Mouse (Mus musculus) adrenal gland, postnatal 10 days (tissue): ENCODE results near the gene Pdzd9. TPM values are rescaled to one million over a fixed set of nuclear protein-coding genes. Genes with fewer than 3 reads are reported as not detected.

Experiments used
- DNase-seq: peaks from one replicate; pipeline ENCODE4 v3.0.0; 2021; ENCODE audit warnings: mixed read lengths
- total RNA-seq, 2 experiments: library from RNA; stranded (reverse); gene quantifications; 2 replicates each; pipeline ENCODE4 v1.2.3; 2021

Gene Pdzd9
- total RNA-seq, 2 experiments from 2014 or later = not detected

- DNase-seq = no peak
Observed at GRCm38 (mm10) chr7:120635362-120635781, 34.8 kb downstream of the Pdzd9 start.

DNA sequence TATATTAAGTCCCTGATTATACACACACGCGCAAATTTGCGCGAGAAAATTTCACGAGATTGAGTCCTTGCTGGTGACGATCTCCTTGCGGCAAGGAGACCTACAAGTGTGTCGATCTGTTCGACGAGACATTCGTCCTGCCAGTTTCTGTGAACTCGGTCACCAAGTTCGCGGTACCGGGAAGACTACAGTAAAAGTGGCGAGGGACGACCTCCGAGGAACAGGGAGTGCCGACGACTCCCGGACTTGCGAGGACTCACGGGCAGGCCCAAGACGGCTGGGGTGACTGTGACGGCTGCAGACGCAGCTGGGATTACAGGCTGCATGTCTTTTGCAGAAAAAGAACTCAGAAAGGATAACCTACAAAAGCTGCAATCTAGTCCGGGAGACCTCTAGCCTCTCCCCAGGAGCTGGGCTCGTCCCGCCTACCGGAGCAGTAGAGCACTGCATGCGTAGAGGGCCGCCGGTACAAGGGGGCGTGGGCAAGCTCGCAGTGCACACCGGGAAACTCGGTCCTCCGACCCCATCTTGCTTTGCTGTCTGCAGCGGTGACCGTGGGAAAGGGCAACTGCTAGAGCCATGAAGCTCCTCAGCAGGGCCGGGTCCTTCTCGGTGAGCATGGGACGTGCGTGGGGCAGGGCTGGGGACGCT lies 35.3 kb downstream of the Pdzd9 start, which contains the start of gene Uqcrc2:
Gene Uqcrc2 (plus strand): TSS at position 466 of the 651 bp plus-strand sequence.
- peak; percentile 92 for DNase-seq

- DNase-seq = peak; percentile 7
Observed at GRCm38 (mm10) chr7:120634301-120634700, 35.8 kb downstream of the Pdzd9 start.

DNA sequence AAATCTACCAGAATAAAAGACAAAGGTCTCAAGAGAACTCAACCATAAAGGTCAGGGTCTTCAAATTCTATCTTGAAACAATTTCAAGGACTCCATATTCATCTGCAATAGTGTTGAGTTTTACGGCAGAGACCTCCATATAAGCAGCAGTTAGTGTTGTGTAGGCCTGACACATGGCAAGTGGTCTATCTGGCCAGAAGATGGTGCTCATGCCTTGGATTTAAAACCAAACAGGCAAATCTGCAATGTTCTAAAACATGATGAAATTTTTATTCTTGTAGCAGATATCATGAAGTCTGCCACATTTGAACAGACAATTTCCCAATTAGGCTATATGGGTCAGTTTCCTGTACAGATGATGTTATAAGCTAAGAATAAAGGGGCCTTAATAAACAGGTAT lies 37.6 kb downstream of the Pdzd9 start:
- peak; percentile 27 for DNase-seq

DNA sequence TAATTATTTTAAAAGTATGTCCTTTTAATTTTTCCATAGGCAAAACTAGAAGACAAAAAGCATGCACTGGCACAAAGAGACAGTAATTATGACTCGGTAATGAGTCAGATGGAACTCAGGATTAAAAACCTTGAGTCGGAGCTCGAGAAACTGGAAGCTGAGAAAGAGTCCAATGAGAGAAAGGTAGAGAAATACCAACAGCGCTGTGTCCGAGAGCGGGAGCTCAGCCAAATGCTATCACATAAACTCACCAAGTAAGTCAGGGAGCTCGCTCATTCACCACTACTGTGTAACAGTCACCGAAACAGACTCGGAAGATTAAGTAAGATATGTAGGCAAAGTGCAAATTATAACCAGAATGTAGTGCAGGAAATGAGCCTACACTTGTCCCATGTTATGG lies 49.3 kb downstream of the Pdzd9 start:
- peak; percentile 21 for DNase-seq

- no peak for DNase-seq
Observed at GRCm38 (mm10) chr7:120620075-120620771, 49.9 kb downstream of the Pdzd9 start.

Other genes starting within 250 kb of the Pdzd9 start
- gene Uqcrc2, start 35.2 kb downstream of the Pdzd9 start, total RNA-seq = 100 to 1,000 TPM; 743 to 828 TPM
- 10 to 100 TPM; 30.3 to 31.4 TPM for gene Mosmo, start 7.3 kb upstream of the Pdzd9 start, total RNA-seq
- gene Vwa3a, start 69.0 kb upstream of the Pdzd9 start, total RNA-seq = 1 to 10 TPM; 2.2 to 3.1 TPM
- under 1 TPM; 0.33 to 0.39 TPM for gene Gm5737, start 142.0 kb upstream of the Pdzd9 start, total RNA-seq
- 10 to 100 TPM; 24.4 to 33.4 TPM for gene Eef2k, start 172.5 kb upstream of the Pdzd9 start, total RNA-seq
- gene Polr3e, start 247.4 kb upstream of the Pdzd9 start, total RNA-seq = 10 to 100 TPM; 22.5 to 23.8 TPM